Mouse (Mus musculus) limb, embryonic 14.5 days (tissue): ENCODE measurements around the gene Vps13d. TPM values are rescaled to one million over a fixed set of nuclear protein-coding genes. Genes with fewer than 3 reads are reported as not detected.

Experiments
- ATAC-seq: fragments of 200-750 bp; cut with Nextera tagmentation; 2 replicates; pipeline ENCODE4 v1.8.0; 2017; ENCODE audit warnings: low read depth, moderate number of reproducible peaks, moderate TSS enrichment; ENCODE audit not compliant: low FRiP score
- DNase-seq: peaks from one replicate; pipeline ENCODE4 v3.0.0-alpha.2; 2015; ENCODE audit warnings: low spot score
- H3K27ac ChIP-seq: fragments of 300-500 bp; sonication (generic); replicated peaks from 2 replicates; pipeline ENCODE4 v1.5.1; 2014; ENCODE audit warnings: low read depth, mild to moderate bottlenecking, low read length, moderate library complexity, mixed read lengths
- H3K27me3 ChIP-seq: fragments of 300-500 bp; sonication (generic); 2 replicates; pipeline ENCODE4 v1.6.1; 2014; ENCODE audit warnings: low read length, mixed read lengths; ENCODE audit not compliant: control insufficient read depth, insufficient read depth
- H3K36me3 ChIP-seq: fragments of 300-500 bp; sonication (generic); 2 replicates; pipeline ENCODE4 v1.6.1; 2014; ENCODE audit warnings: mild to moderate bottlenecking, low read length, moderate library complexity, mixed read lengths; ENCODE audit not compliant: control insufficient read depth, insufficient read depth
- H3K4me1 ChIP-seq: fragments of 300-500 bp; sonication (generic); 2 replicates; pipeline ENCODE4 v1.6.1; 2014; ENCODE audit warnings: antibody characterized with exemption, low read length, mixed read lengths; ENCODE audit not compliant: control insufficient read depth, insufficient read depth
- H3K4me2 ChIP-seq: fragments of 300-500 bp; sonication (generic); replicated peaks from 2 replicates; pipeline ENCODE4 v1.6.1; 2014; ENCODE audit warnings: low read depth, mild to moderate bottlenecking, low read length, moderate library complexity; ENCODE audit not compliant: severe bottlenecking
- H3K4me3 ChIP-seq: fragments of 300-500 bp; sonication (generic); replicated peaks from 2 replicates; pipeline ENCODE4 v1.5.1; 2014; ENCODE audit warnings: low read length
- H3K9ac ChIP-seq: fragments of 300-500 bp; sonication (generic); 2 replicates; pipeline ENCODE4 v1.6.1; 2014; ENCODE audit warnings: mild to moderate bottlenecking, low read depth, low read length, moderate library complexity; ENCODE audit not compliant: severe bottlenecking
- H3K9me3 ChIP-seq: fragments of 300-500 bp; sonication (generic); 2 replicates; pipeline ENCODE4 v1.6.1; 2016; ENCODE audit warnings: low read length; ENCODE audit not compliant: control insufficient read depth
- POLR2A ChIP-seq: fragments of 200-500 bp; IDR thresholded peaks from 2 replicates; pipeline ENCODE4 v1.8.0; 2012; ENCODE audit warnings: inconsistent platforms, mild to moderate bottlenecking, moderate library complexity, borderline replicate concordance; ENCODE audit not compliant: insufficient read depth, insufficient read length; ENCODE audit errors: extremely low read depth
- WGBS: fragments of 180-500 bp; shearing (Covaris S2); extraction: QIAGEN DNeasy Blood & Tissue Kit; methylation state at CpG from one replicate; pipeline ENCODE4 v1.1.7; 2014; 5-methylcytosine and 5-hydroxymethylcytosine counted together
- polyA plus RNA-seq, 2 experiments: library from polyadenylated mRNA; depleted of rRNA in 1 of 2; stranded (reverse) in 1 of 2; unstranded in 1 of 2; fragments of >200 nt; fragmentation: Nextera tagmentation in 1 of 2; extraction: Ambion mirVana in 1 of 2; gene quantifications; 2 replicates each; pipeline versions ENCODE4 v1.2.1 to v1.2.3; 2012 to 2014

Gene Vps13d
- polyA plus RNA-seq (2012; rRNA removed), result 19.0 and 26.3 TPM in 2 replicates
- 16.8 and 20.1 TPM in 2 replicates for polyA plus RNA-seq (2014; fragmentation: Nextera tagmentation; extraction: Ambion mirVana)

GRCm38 (mm10) chr4:145194559-145195162 is at the start of gene Vps13d:
Gene Vps13d (minus strand): TSS chr4:145195005.
- 4% methylated on average over 38 of the region's 53 CpGs for WGBS
- H3K27me3 ChIP-seq, result no peaks in the 10 kb centered on the region
- peak within 1 kb of the TSS; percentile 95 for H3K4me3 ChIP-seq
- H3K27ac ChIP-seq, result peak within 1 kb of the TSS; percentile 74
- peak within 1 kb of the TSS; percentile 75 for H3K4me2 ChIP-seq
- H3K9ac ChIP-seq, result peak within 1 kb of the TSS; percentile 87
- H3K36me3 ChIP-seq, result peaks cover 12% of the 10 kb centered on the region; the same call in 1 of the 2 replicates
- peak; percentile 74; the same call in 1 of the 2 replicates for TF ChIP-seq POLR2A
- H3K4me1 ChIP-seq, result peaks cover 15% of the 10 kb centered on the region
- DNase-seq (peak; percentile 94), ATAC-seq (peak; percentile 94)
- H3K9me3 ChIP-seq, result no peaks in the 10 kb centered on the region

- no peak for TF ChIP-seq POLR2A
- no peaks in the 10 kb centered on the region for H3K9me3 ChIP-seq
- DNase-seq (no peak), ATAC-seq (no peak)
- H3K9ac ChIP-seq, result no peak overlapping the region
- H3K4me2 ChIP-seq, result no peak overlapping the region
- H3K4me1 ChIP-seq, result peaks cover 14% of the 10 kb centered on the region
- no peaks in the 10 kb centered on the region for H3K36me3 ChIP-seq
- no peak overlapping the region for H3K4me3 ChIP-seq
- WGBS, result 80% methylated on average over 1 of the region's 1 CpGs
- H3K27ac ChIP-seq, result no peak overlapping the region
- peaks cover 6% of the 10 kb centered on the region for H3K27me3 ChIP-seq
Observed at GRCm38 (mm10) chr4:145242719-145243350, 48.0 kb upstream of the Vps13d start.

- TF ChIP-seq POLR2A, result no peak
- 79% methylated on average over 4 of the region's 4 CpGs for WGBS
- Histone ChIP-seq H3K9ac (no peak overlapping the region), H3K4me1 (peaks cover 14% of the 10 kb centered on the region), H3K9me3 (no peaks in the 10 kb centered on the region), H3K27ac (no peak overlapping the region), H3K36me3 (no peaks in the 10 kb centered on the region), H3K27me3 (no peaks in the 10 kb centered on the region), H3K4me3 (no peak overlapping the region), H3K4me2 (no peak overlapping the region)
- DNase-seq (no peak), ATAC-seq (no peak)
Observed at GRCm38 (mm10) chr4:145240723-145241231, 46.0 kb upstream of the Vps13d start.

GRCm38 (mm10) chr4:145239049-145239830 is 44.4 kb upstream of the Vps13d start:
- Histone ChIP-seq H3K9ac (no peak overlapping the region), H3K4me1 (peaks cover 14% of the 10 kb centered on the region), H3K4me3 (no peak overlapping the region), H3K9me3 (no peaks in the 10 kb centered on the region), H3K4me2 (no peak overlapping the region), H3K36me3 (no peaks in the 10 kb centered on the region), H3K27me3 (no peaks in the 10 kb centered on the region), H3K27ac (no peak overlapping the region)
- peak; percentile 67 for DNase-seq
- WGBS, result 20% methylated on average over 4 of the region's 4 CpGs
- no peak for TF ChIP-seq POLR2A
- peak; percentile 68; the same call in 1 of the 2 replicates for ATAC-seq

GRCm38 (mm10) chr4:145236027-145236426 is 41.2 kb upstream of the Vps13d start:
- 83% methylated on average over 7 of the region's 7 CpGs for WGBS
- DNase-seq (no peak), ATAC-seq (no peak)
- Histone ChIP-seq H3K9me3 (no peaks in the 10 kb centered on the region), H3K27ac (no peak overlapping the region), H3K9ac (no peak overlapping the region), H3K4me3 (no peak overlapping the region), H3K27me3 (no peaks in the 10 kb centered on the region), H3K4me1 (peaks cover 14% of the 10 kb centered on the region), H3K4me2 (no peak overlapping the region), H3K36me3 (no peaks in the 10 kb centered on the region)
- TF ChIP-seq POLR2A, result no peak
